Mouse (Mus musculus) A20 (cell line): ENCODE measurements around the gene Dusp13.

Experiments used
- DNase-seq: peaks from one replicate; pipeline ENCODE4 v3.0.0-alpha.2; 2011; ENCODE audit warnings: low read depth, low spot score

The Dusp13 gene

DNA sequence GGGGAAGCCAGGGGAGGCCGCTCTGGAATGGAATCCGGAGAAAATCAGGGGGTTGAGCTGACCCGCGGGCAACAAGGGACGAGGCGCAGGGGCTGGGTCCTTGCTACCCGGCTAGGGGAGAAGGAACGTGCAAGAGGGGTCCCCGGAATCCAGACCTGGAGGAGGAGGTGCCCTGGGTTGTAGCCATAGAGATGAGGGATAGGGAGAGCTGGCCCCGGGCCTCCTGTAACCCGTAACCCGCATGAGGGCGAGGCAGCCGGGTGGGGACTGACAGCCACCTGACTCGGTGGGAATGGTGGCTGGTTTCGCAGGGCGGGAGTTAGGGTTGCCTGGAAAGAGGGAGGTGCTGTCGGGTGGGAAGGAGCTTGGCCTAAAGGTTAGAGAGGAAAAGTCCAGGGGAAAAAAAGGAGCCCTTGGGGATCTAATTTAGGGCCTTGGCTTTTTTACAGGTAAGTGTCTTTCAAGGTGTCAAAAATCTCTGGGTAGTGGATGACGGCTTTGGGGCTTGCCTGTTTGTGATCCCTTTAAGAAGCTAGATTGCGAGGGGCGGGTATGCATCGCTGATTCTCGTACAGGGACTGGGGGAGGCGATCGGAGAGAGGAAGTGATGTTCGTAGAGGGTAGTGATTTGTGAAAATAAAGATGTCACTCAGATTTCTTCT lies at the start of gene Dusp13:
Dusp13 (minus strand) TSS at position 301 of the 662 bp plus-strand sequence.
- DNase-seq = peak; percentile 85

DNA sequence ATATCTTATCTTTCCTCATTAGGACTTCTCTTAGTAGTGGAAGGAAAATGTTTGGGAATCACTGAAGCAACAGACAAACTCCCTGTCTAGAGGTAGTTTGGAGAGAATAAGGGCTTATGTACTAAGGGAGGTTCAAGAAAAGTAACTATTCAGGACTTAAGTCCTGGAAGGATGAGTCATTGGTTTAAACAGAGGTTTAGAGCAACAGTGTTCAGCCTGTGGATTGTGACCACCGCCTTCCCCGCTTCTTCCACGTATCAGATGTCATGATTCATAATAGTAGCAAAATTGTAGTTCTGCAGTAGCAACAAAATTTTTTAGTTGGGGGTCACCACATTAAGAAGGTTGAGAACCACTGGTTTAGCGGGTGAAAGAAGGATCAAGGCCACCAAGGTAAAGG lies 49.7 kb upstream of the Dusp13 start:
- DNase-seq = no peak

DNA sequence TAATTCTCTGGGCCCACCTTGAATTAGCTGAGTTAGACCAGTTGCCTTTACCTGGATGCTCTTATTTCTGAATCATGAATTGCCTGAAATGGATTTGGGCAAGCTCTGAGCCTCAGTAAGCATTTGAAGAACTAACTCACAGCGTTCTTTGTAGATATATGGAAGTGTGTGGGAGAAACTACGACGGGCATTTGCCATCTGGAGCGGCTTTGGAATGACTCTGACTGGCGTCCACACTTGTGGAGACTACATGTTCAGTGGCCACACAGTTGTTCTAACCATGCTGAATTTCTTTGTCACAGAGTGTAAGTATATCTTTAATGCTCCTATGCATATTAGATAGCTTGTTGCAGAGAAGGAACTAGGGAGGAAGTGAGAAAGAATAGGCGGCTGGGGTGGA lies 41.3 kb upstream of the Dusp13 start:
- no peak for DNase-seq

DNA sequence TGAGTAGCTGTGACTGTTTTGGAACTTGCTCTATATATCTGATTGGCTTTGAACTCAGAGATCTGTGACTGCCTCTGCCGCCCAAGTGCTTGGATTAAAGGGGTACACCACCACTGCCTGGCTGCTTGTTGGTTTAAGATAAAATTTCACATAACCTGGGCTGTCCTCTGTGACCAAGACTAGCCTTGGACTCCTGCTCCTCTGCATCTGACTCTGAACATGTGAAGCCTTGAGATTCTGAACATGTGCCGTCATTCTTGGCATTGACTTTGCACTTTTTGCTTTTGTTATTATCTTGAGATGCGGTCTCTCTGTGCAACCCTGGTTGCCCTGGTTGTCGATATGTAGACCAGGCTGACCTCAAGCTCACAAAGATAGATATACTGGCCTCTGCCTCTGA lies 40.7 kb upstream of the Dusp13 start:
- no peak for DNase-seq

DNA sequence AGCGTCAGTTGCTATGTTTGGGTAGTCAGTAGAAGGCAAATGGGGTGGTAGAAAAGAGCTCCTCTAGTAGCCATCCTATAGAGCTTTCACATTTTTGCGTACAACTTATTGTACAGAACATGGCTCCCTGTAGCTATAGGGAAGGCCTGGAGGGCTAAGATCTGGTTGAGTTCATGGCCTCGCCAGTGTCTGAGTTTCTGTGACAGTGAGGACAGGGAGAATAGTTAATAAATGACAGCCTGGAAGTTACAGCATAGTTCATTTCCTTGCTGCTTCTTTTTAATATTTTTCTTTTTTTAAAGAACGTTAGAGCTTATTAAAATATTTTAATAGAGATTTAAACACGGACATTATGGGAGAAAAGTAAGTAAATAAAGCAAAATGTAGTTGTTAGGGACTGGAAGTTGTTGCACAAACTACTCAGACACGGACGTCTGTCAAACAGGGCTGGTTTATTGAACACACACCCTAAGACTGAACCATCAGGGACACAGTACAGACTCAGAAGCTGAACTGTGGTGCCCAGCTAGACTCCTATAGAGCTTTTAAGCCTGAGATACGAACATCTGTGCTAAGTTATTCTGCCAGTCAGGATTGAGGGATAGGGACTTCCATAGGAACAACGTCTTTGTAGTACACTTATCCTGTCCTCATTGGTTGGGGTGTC lies 39.7 kb upstream of the Dusp13 start:
- no peak for DNase-seq

DNA sequence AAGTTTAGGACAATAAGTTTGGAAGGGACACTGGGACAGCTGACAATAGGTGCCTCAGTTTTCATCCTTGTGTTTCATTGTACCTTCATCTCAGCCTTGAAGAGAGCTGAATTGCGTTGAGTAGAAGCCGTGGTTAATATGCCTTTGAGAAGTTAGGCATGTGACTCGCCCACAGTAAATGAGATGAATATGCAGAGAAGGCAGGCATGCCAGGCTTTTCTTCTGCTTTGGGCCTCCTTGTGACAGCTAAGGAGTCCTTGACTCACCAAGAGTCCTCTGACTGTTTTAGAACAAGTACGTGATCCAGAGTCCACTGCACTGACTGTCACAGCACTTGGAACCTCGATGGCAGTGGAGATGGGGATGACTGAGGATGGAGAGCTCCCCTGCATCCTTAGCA lies 37.1 kb upstream of the Dusp13 start:
- DNase-seq = no peak

DNA sequence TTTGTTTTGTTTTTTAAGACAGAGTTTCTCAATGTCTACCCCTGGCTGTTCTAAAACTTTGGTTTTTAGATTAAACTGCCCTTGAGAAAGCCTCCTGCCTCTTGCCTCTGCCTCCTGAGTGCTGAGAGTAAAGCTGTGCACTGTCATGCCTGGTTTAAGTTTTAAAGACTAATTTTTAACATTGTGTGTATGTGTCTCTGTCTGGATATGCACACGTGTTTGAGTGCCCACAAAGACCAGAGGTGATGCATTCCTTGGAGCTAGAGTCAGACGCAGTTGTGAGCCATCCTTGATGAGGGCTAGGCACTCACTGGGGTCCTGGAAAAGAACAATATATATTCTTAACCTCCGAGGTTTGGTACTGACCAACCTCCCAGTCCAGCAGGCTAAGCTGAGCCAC lies 36.4 kb upstream of the Dusp13 start:
- DNase-seq = no peak

DNA sequence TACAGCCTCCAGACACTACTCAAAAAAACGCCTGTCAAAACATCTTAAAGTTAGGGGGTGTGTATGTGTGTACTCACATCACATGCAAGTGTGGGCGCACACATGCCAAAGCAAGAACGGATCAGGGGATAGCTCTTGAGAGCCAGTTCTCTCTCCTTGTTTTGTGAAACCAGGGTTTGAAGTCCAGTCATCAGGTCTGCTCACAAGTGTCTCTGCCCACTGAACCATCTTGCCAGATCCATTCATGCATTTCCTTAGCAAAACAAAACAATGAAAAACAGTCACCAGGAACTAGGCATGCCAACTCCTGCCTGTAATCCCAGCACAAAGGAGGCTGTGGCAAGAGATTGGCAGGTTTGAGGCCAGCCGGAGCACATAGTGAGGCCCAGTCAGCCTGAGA lies 35.5 kb upstream of the Dusp13 start:
- DNase-seq = no peak

DNA sequence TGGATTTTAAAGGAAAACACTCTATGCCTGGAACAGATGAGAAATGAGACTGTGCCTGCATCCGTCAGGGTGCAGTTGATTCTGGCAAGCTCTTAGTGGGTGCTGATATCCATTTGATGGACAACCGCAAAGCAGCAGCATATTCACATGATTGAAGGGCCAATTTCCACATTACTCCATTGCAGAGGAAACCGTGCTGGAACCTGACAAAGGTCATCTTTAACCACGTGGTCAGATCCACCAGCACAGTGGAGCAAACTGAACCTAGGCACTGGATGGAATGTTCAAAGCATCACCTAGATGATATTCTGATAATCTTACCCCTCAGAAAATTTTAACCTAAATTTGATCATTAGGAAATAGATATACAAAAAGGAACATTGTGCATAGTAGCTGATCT lies 25.2 kb upstream of the Dusp13 start:
- DNase-seq = no peak

DNA sequence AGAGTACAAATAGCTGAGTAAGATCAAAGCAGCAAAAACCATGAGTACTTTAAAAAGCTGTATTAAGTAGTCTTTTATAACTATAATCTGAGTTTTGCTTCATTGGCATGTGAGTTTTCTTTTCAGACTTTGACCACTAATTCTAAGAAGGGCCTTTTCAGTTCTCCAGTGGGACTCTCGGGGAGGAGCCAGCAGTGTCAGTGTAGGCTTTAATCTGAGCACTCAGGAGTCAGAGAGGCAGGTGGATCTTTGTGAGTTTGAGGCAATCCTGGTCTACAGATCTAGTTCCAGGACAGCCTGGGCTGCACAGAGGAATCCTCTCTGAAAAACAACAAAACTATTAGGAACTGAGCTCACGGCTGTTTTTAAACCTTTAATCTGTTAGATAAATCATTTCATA lies 23.0 kb upstream of the Dusp13 start:
- no peak for DNase-seq

DNA sequence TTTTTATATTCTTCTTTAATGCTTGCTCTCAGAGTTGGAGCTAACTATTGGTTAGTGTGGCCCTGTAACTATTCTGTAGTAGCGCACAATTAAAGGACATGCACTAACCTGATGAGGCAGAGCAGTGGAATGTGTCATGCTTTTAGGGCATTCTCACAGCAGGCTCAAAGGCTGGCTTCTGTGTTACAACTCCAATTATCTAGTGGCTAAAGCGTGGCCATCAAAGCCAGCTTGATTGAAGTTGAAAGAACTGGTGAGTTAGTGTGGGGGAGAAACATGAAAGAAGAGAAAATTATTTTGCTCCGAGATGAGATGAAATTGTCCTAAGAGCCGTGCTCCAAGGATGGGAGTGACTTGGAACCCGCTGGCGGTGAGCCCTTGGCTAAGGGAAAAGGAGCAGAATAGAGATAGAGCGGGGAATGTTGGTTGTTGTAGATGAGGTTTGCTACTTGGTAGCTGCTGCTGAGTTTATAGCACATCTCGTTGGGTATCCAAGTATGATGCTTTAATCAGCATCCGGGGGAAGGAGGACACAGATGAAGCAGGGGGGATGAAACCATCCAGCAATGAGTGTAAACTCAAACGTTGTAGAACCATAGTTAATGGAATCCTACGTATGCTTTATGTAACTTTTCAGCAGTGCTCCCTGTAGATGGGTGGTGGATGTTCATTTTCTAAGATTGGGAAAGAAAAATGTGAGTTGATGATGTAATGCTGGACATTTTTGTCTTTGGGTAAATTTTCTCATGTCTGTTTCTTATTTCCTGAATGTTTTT lies 21.7 kb upstream of the Dusp13 start:
- no peak for DNase-seq

DNA sequence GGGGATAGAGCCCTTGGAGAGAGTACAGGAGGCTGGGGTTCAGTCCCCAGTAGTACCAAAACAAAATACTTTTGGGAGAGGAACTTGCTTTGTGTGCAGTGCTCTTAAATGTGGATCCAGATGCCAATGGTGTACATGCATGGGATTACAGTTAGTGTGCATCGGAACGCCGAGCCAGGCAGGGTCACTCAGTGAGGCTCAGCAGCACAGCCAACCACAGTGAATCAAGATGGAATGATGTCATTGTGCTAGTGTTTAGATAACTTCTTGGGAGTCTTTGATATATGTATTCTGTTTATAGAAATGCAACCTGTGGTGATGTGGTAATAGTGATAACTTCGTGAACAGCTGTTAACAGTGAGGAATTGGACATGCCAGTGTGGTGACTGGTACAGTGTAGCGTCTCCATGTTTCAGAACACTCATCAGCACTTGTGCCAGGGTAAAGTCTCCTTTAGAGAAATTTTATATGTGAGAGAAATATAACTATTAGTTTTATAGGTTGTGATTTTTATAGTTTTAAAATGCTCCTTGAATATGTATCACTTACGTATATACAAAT lies 15.5 kb upstream of the Dusp13 start:
- DNase-seq = no peak

DNA sequence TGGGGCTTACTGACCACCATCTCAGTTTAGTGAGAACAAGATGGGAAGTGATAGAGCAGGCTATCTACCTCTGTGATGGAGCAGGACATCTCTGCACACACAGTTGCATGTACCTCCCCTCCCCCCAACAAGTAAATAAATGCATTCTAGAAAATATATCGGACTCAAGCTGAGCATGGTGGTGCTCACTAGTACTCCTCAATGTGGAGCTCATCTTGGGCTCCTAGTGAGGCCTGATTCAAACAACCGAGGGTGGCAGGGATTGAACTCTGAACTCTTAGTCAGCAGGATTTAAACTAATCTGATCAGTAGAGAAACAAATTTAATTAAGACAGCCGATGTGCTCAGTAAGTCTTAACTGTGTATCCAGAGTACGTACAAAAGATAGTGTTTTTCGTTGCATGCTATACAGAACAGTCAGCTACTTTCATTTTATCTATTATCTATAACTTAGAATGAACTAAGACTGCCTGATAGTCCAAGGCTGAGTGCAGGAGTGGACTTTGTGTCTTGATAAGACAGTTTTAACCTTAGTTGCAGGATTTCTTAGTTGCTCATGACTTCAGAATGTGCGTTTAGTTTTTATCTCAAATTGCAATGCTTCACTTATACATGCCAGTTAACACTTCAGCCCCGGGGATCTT lies 14.9 kb upstream of the Dusp13 start:
- DNase-seq = no peak

DNA sequence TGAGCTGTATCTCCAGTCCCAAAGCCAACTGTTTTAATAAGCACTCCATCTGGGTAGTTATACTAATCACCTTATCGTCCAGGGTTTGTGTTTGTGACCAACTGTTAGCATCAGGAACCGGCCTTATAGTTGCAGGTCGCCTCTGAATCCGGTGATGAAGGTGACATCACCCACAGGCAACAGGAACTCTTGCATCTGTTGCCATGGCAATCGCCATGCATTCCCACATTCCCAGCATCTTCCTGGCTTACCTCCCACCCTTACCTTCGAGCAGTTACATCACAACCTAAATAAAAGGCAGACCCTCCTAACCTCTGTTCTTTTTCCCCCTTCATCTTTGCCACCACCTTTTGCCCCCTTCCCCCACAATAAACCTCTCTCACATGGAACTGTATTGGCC lies 13.7 kb upstream of the Dusp13 start:
- DNase-seq = no peak

DNA sequence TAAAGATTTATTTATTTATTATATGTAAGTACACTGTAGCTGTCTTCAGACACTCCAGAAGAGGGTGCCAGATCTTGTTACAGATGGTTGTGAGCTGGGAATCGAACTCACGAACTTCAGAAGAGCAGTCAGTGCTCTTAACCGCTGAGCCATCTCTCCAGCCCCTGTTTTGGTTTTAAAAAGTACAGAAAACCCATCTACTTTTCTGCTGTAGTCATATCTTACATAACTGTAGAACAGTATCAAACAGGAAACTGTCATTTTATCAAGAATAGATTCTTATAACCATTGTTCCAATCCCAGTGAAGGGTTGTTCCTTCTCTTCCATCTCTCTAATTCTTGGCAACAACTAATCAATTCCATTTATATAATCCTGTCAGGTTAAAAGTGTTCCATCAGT lies 12.8 kb upstream of the Dusp13 start:
- DNase-seq = no peak

DNA sequence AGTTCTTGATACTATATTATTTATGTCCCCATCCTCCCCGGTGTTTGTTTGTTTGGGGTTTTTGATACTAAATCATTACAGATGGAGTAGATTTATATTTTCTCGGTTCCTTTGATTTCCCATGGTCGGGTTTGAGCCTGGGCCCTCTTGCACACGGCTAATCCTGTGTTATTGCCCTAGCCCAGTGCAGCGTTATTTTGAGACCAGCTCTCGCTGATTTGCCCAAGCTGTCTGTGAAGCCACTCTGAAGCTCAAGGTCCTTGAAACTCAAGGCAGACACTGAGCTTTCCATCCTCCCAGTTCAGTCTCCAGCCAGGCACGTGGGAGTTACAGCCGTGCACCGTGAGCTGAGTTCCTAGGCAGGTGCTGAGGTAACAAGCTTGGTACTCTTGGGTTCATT lies 10.6 kb upstream of the Dusp13 start:
- DNase-seq = no peak

DNA sequence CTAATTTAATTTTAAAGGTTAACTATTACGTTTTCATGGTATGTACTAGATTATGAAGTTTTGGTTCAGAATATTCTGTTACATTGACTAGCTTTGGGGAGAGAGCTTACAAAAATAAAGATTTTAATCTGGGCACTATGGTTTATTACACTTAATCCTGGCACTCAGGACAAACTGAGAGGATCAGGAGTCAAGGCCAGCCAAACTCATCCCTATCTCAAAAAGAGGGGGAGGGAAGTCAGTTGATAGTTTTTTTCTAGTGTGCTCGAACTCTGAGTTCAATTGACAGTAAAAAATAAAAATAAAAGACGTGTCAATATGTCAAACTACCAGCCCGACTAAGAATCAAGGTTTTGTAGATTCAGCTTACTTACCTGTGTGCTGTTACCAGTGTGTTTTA lies 2.4 kb upstream of the Dusp13 start:
- no peak for DNase-seq

DNA sequence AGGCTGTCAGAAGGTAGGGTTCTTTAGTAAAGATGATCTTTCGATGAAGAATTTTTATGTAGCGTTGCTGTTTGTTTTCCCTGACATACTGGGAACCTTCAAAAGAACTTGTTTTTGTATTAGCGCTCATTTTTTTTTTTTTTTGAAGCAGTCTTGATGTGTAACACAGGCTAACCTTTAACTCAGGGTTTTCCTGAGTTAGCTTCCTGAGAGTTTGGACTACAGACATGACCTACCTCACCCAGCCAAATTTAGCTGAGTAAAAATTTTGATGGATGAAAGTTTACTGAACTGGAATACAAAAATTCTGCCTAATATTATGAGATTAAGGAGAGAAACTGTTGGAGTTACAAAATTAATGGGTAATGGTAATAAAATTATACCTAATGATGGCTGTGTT lies 1.4 kb upstream of the Dusp13 start:
- DNase-seq = no peak

DNA sequence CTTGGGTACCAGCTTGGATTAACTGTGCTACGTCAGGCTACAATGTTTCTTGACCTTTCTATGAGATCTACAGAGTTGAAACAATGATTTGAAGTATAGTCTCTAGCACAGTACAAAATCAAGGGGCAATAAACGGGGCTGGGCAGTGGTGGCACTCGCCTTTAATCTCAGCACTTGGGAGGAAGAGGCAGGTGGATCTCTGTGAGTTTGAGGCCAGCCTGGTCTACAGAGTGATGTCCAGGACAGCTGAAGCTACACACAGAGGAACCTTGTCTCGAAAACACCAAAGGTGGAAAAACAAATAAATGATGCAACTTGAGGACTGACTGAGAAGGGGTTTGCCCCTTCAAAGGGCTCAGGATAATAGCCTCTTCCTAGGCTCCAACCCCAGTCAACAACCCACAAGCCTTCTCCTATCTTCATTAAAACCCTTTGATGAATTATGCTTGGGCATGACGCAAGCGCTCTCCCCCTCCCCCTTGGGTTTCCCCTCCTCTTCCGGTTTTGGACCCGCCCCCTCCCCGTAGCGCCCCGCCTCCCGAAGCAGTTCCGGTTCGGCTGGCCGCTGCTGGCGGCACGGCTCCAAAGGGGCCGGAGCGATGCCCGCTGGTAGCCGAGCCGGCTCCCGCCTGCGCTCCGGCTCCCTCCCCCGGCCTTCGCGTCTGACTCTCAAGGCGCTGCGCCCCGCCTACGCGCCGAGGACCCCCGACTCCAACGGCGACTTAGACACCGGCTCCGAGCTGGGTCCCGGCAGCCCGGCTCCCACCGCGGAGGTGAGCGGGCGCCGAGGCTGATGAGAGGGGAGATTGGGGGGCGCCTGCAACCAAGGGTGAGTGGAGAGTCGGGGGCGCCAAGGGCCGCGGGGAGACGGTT lies 737 bp downstream of the Dusp13 start, which contains the start of gene Samd8:
Samd8 (plus strand) TSS at position 524 of the 873 bp plus-strand sequence.
- peak; percentile 92 for DNase-seq

DNA sequence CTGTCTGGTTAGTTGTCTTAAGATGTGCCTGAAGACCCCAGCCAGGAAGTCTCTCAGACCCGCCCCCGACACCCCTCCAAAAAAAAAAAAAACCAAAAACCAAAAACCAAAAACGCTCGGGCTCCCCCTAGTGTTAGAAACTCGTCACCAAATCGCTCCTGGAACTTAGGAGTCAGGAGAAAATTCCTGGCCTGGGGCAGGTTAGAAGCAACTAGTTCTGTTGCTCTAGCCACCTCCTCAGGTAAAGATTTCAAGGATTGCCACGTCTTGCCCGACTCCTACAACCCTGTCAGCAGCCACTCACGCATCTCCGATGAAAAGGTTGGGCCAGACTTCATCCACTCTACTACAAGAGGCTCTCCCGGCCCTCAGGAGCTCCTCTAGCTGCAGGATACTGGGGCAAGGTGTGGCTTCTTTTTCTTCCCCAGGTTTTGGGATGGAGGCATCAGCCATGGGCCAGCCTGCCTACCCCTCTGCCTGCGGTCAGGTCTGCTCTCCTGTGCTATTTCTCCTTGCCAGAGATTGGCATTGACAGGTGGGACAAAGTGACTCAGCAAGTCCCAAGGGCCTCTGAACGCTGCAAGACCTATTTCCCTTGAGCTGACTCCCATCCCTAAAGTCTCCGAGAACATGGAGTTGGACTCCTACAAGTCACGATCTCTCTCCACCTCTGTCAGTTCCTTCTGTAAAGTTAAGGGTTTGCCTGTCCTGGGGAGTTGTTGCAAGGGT lies 2.7 kb downstream of the Dusp13 start:
- DNase-seq = peak; percentile 44
